Mouse (Mus musculus) stomach, embryonic 14.5 days (tissue): ENCODE results near the gene Pygo2. TPM values are rescaled to one million over a fixed set of nuclear protein-coding genes. Genes with fewer than 3 reads are reported as not detected.

ENCODE experiments used
- ATAC-seq: fragments of 200-750 bp; cut with Nextera tagmentation; 2 replicates; pipeline ENCODE4 v1.8.0; 2017; ENCODE audit warnings: low read depth, moderate TSS enrichment; ENCODE audit not compliant: insufficient number of reproducible peaks, insufficient read depth, low FRiP score
- H3K27ac ChIP-seq: fragments of 300-500 bp; sonication (generic); 2 replicates; pipeline ENCODE4 v1.5.1; 2014; ENCODE audit warnings: mild to moderate bottlenecking, low read length, moderate library complexity, mixed read lengths
- H3K27me3 ChIP-seq: fragments of 300-500 bp; sonication (generic); 2 replicates; pipeline ENCODE4 v1.6.1; 2014; ENCODE audit warnings: low read length, control low read depth, mixed read lengths; ENCODE audit not compliant: control insufficient read depth, insufficient read depth
- H3K36me3 ChIP-seq: fragments of 300-500 bp; sonication (generic); 2 replicates; pipeline ENCODE4 v1.6.1; 2014; ENCODE audit warnings: mild to moderate bottlenecking, control low read depth, low read length, moderate library complexity, mixed read lengths; ENCODE audit not compliant: control insufficient read depth, insufficient read depth
- H3K4me1 ChIP-seq: fragments of 300-500 bp; sonication (generic); 2 replicates; pipeline ENCODE4 v1.6.1; 2014; ENCODE audit warnings: low read length, control low read depth, mixed read lengths; ENCODE audit not compliant: control insufficient read depth, insufficient read depth
- H3K4me2 ChIP-seq: fragments of 300-500 bp; sonication (generic); replicated peaks from 2 replicates; pipeline ENCODE4 v1.6.1; 2014; ENCODE audit warnings: low read depth, low read length, control low read depth
- H3K4me3 ChIP-seq: fragments of 300-500 bp; sonication (generic); 2 replicates; pipeline ENCODE4 v1.5.1; 2014; ENCODE audit warnings: low read depth, low read length, control low read depth
- H3K9ac ChIP-seq: fragments of 300-500 bp; sonication (generic); replicated peaks from 2 replicates; pipeline ENCODE4 v1.6.1; 2014; ENCODE audit warnings: low read depth, mild to moderate bottlenecking, control low read depth, low read length, moderate library complexity, mixed read lengths
- H3K9me3 ChIP-seq: fragments of 300-500 bp; sonication (generic); 2 replicates; pipeline ENCODE4 v1.6.1; 2016; ENCODE audit warnings: low read depth, low read length, control low read depth; ENCODE audit not compliant: control insufficient read depth
- WGBS: fragments of 180-500 bp; shearing (Covaris S2); extraction: QIAGEN DNeasy Blood & Tissue Kit; methylation state at CpG from one replicate; pipeline ENCODE4 v1.1.7; 2014; 5-methylcytosine and 5-hydroxymethylcytosine counted together
- polyA plus RNA-seq: library from polyadenylated mRNA; unstranded; fragments of >200 nt; fragmentation: Nextera tagmentation; extraction: Ambion mirVana; gene quantifications from 2 replicates; pipeline ENCODE4 v1.2.1, GENCODE M21; 2014

Pygo2 gene
- polyA plus RNA-seq: 39.7 and 49.2 TPM in 2 replicates

DNA sequence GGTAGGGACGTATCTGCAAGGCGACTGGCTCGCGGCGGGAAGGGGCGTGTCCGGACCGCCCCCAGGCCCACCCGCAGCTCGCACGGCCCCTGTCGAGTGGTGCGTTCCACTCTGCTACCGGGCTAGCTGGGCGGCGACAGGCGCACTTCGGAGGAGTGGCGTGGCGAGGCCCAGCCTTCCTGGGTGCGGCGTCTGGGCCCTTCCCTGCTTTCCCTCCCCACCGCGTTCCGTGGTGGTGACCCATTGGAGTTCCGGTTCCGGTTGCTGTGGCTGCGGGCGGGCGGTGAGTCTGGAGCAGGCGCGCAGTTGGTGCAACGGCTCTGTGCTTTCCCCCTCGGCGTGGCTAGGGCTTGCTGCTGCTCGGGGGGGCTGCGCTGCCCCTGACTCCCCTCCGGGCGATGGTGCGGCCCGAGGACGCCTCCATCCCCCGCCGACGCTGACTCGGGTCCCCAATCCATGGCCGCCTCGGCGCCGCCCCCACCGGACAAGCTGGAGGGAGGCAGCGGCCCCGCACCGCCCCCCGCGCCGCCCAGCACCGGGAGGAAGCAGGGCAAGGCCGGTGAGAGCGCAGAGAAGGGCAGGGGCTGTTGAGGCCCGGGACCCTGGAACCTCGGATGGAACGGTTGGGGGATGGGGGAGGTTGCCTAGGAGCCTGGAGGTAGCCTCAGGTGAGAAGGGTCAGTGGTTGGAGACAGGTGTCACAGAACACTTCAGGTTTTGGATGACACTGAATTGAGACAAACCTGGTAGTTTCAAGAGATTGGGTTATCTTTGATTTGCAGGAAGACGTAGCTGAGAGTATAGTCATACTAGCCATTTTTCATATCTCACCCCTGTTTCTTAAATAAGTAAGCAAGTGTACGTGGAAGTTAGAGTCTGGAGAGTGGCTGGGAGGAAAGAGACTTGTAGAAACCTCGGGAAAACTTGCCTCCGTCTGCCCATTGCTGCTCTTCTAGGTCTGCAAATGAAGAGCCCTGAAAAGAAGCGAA is at the start of gene Pygo2:
TSS of gene Pygo2 (plus strand) at position 44 of the 989 bp plus-strand sequence.
- 3% methylated on average over 68 of the region's 68 CpGs for WGBS
- no peaks in the 10 kb centered on the region for H3K9me3 ChIP-seq

DNA sequence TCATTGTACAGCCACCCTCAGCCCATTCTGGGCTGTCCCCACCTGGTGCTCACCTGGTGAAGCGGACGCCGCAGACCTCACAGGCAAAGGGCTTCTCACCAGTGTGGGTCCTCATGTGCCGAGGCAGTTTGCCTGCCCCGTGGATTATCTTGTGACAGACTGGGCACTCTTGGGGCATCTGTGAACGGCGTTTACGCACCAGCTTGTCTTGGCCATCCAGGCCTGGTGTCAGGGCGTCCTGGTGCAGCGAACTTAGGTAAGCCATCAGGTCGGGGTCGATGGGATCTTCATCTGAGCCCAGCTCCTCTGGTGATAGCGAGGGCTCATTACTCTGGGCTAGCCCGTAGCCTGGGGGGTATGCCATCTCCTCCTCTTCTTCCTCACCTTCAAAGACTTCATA is 49.7 kb upstream of the Pygo2 start:
- Histone ChIP-seq H3K9ac (no peak overlapping the region), H3K27me3 (no peaks in the 10 kb centered on the region), H3K4me2 (no peak overlapping the region), H3K27ac (no peak overlapping the region), H3K4me1 (peaks cover 20% of the 10 kb centered on the region), H3K4me3 (no peak overlapping the region), H3K9me3 (no peaks in the 10 kb centered on the region), H3K36me3 (no peaks in the 10 kb centered on the region; the same call in 1 of the 2 replicates)
- 93% methylated on average over 14 of the region's 14 CpGs for WGBS
- no peak for ATAC-seq

More for the DNA sequence above, at the start of gene Pygo2:
- ATAC-seq: peak; percentile 99
- Histone ChIP-seq H3K36me3 (peaks cover 43% of the 10 kb centered on the region), H3K4me2 (peak within 1 kb of the TSS; percentile 83), H3K4me1 (peaks cover 6% of the 10 kb centered on the region), H3K27ac (peak within 1 kb of the TSS; percentile 91), H3K9ac (peak within 1 kb of the TSS; percentile 90), H3K4me3 (peak within 1 kb of the TSS; percentile 98), H3K27me3 (no peaks in the 10 kb centered on the region)

DNA sequence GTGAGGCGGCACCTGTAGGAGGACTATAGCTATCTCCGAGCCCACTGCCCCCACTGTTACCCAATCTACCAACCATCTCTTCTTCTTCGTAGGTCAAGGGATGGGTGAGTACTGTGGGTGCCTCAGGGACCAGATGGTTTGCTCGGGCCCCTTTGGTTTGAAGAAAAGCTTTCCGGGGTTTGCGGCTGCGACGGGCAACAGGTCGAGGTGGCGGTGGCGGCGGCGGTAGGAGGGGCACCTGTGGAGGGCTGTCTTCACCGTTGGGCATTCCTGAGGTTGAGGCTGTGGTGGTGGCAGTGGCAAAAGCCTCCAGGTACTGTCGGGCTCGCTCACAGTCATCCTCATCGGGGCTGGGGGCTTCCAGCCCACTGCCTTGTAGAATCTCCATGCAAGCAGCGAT is 49.3 kb upstream of the Pygo2 start:
- no peaks in the 10 kb centered on the region for H3K9me3 ChIP-seq
- 92% methylated on average over 18 of the region's 18 CpGs for WGBS
- no peak for ATAC-seq
- no peaks in the 10 kb centered on the region for H3K27me3 ChIP-seq
- H3K36me3 ChIP-seq: no peaks in the 10 kb centered on the region; the same call in 1 of the 2 replicates
- peaks cover 25% of the 10 kb centered on the region for H3K4me1 ChIP-seq
- no peak overlapping the region for H3K4me2 ChIP-seq
- H3K4me3 ChIP-seq: no peak overlapping the region
- no peak overlapping the region for H3K27ac ChIP-seq
- H3K9ac ChIP-seq: no peak overlapping the region

DNA sequence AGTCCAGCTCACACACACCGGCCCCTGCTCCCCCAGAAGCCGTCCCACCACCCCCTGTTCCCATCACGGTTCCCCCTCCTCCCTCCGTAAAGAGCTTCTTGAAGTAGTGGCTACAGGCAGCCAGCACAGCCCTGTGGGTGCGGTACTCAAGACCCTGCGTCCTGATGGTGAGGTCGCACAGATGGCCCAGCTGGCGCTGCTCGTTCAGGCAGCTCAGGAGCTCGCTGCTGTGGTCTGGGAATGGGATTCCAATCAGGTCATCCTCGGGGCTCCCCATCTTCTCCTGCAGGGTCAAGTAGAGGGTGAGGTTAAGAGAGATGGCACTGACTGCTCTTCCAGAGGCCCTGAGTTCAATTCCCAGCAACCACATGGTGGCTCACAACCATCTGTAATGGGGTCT is 48.8 kb upstream of the Pygo2 start:
- H3K27me3 ChIP-seq: no peaks in the 10 kb centered on the region
- no peaks in the 10 kb centered on the region; the same call in 1 of the 2 replicates for H3K36me3 ChIP-seq
- H3K4me2 ChIP-seq: no peak overlapping the region
- H3K27ac ChIP-seq: no peak overlapping the region
- H3K4me1 ChIP-seq: peaks cover 25% of the 10 kb centered on the region
- H3K4me3 ChIP-seq: no peak overlapping the region
- 81% methylated on average over 11 of the region's 11 CpGs for WGBS
- no peak overlapping the region for H3K9ac ChIP-seq
- ATAC-seq: no peak
- H3K9me3 ChIP-seq: no peaks in the 10 kb centered on the region

GRCm38 (mm10) chr3:89382033-89382882 is 47.8 kb upstream of the Pygo2 start:
- Histone ChIP-seq H3K4me2 (no peak overlapping the region), H3K27me3 (no peaks in the 10 kb centered on the region), H3K4me3 (no peak overlapping the region), H3K9ac (no peak overlapping the region), H3K27ac (no peak overlapping the region), H3K9me3 (no peaks in the 10 kb centered on the region), H3K4me1 (peaks cover 32% of the 10 kb centered on the region), H3K36me3 (no peaks in the 10 kb centered on the region; the same call in 1 of the 2 replicates)
- ATAC-seq: no peak
- 89% methylated on average over 9 of the region's 9 CpGs for WGBS

DNA sequence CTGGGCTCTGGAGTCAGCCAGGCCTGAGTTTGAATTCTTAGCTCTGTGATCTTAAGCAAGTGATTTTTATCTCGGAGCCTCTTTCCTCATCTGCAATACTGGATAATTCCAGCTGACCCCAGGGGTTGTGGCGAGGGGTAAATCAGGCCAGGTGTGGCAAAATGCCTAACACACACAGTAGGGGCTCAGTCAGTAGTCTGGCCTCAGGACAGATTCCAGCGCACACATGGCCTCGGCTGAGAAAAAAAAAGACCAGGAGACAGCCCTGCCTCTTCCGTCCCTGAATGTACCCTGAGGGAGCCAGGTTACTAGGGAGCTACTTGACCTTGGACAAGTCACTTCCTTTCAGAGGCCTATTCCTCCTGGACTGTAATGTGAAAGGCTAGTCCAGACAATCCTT is 47.1 kb upstream of the Pygo2 start:
- Histone ChIP-seq H3K27ac (no peak overlapping the region), H3K4me3 (no peak overlapping the region), H3K4me2 (no peak overlapping the region), H3K9me3 (no peaks in the 10 kb centered on the region), H3K27me3 (no peaks in the 10 kb centered on the region), H3K4me1 (peaks cover 36% of the 10 kb centered on the region), H3K36me3 (no peaks in the 10 kb centered on the region; the same call in 1 of the 2 replicates), H3K9ac (no peak overlapping the region)
- 86% methylated on average over 5 of the region's 5 CpGs for WGBS
- ATAC-seq: no peak

DNA sequence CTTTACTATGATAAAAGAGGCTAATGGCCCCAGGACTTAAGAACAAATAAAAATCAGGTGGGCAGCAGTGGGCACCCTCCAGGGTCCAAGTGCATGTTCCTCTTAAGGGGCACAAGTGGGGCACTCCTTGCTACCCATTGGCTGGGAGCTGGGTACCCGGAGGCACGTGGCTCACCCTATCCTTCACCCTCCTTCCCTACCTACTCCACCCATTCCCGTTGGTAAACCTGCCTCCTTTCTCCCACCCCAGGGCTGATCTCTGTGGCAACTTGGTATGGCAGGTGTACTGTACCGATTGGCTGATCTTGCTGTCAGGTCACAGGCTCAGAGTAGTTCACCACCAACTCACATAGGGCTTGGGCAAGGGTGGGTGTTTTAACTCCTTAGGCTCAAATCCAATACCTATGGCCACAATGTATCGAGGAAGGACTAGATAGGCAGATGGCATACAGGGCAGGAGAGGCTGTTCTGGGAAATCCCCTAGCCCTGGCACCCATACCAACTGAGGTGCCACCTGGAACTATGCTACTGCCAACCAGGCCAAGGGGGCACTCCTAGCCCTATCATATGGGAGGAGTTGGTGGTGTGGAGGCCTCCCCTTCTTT is 46.3 kb upstream of the Pygo2 start:
- peaks cover 32% of the 10 kb centered on the region for H3K4me1 ChIP-seq
- no peak overlapping the region for H3K4me2 ChIP-seq
- H3K9ac ChIP-seq: no peak overlapping the region
- H3K4me3 ChIP-seq: no peak overlapping the region
- H3K27me3 ChIP-seq: no peaks in the 10 kb centered on the region
- H3K9me3 ChIP-seq: no peaks in the 10 kb centered on the region
- H3K36me3 ChIP-seq: no peaks in the 10 kb centered on the region; the same call in 1 of the 2 replicates
- H3K27ac ChIP-seq: no peak overlapping the region
- WGBS: 79% methylated on average over 5 of the region's 5 CpGs
- no peak for ATAC-seq
